Mouse (Mus musculus): ENCODE data around the gene Gm3149. TPM values are rescaled to one million over a fixed set of nuclear protein-coding genes. Genes with fewer than 3 reads are reported as not detected.

Gene Gm3149
- 0.37 TPM for polyA plus RNA-seq (2014; fragmentation: Illumina TruSeq; extraction: RNeasy Lipid Tissue Mini Kit (QIAGEN cat#74804); ENCODE audit: low read depth, low replicate concordance)

GRCm38 (mm10) chr14:4316983-4317382 lies at the start of gene Gm3149:
Gene Gm3149, plus strand, starts transcription at chr14:4317283.

GRCm38 (mm10) chr14:4334476-4335080 lies 17.5 kb downstream of the Gm3149 start, which contains the start of gene 2610042L04Rik:
Gene 2610042L04Rik, plus strand, starts transcription at chr14:4334763.

Other genes starting within 250 kb of the Gm3149 start
- gene Gm3115, start 233.2 kb upstream of the Gm3149 start, polyA plus RNA-seq (2014; fragmentation: Illumina TruSeq; extraction: RNeasy Lipid Tissue Mini Kit (QIAGEN cat#74804); ENCODE audit: low read depth, low replicate concordance): not detected
- gene Gm8108, start 206.8 kb upstream of the Gm3149 start, polyA plus RNA-seq (2014; fragmentation: Illumina TruSeq; extraction: RNeasy Lipid Tissue Mini Kit (QIAGEN cat#74804); ENCODE audit: low read depth, low replicate concordance): 1.2 TPM
- gene Gm3127, start 152.3 kb upstream of the Gm3149 start, polyA plus RNA-seq (2014; fragmentation: Illumina TruSeq; extraction: RNeasy Lipid Tissue Mini Kit (QIAGEN cat#74804); ENCODE audit: low read depth, low replicate concordance): not detected
- not detected for gene Gm2974, start 134.7 kb upstream of the Gm3149 start, polyA plus RNA-seq (2014; fragmentation: Illumina TruSeq; extraction: RNeasy Lipid Tissue Mini Kit (QIAGEN cat#74804); ENCODE audit: low read depth, low replicate concordance)
- gene Gm3138, start 67.7 kb upstream of the Gm3149 start, polyA plus RNA-seq (2014; fragmentation: Illumina TruSeq; extraction: RNeasy Lipid Tissue Mini Kit (QIAGEN cat#74804); ENCODE audit: low read depth, low replicate concordance): not detected
- not detected for gene 2610042L04Rik, start 17.5 kb downstream of the Gm3149 start, polyA plus RNA-seq (2014; fragmentation: Illumina TruSeq; extraction: RNeasy Lipid Tissue Mini Kit (QIAGEN cat#74804); ENCODE audit: low read depth, low replicate concordance)
- gene Gm3159, start 80.2 kb downstream of the Gm3149 start, polyA plus RNA-seq (2014; fragmentation: Illumina TruSeq; extraction: RNeasy Lipid Tissue Mini Kit (QIAGEN cat#74804); ENCODE audit: low read depth, low replicate concordance): not detected
- gene Gm3164, start 98.2 kb downstream of the Gm3149 start, polyA plus RNA-seq (2014; fragmentation: Illumina TruSeq; extraction: RNeasy Lipid Tissue Mini Kit (QIAGEN cat#74804); ENCODE audit: low read depth, low replicate concordance): 0.20 TPM
- not detected for gene Gm3173, start 113.7 kb downstream of the Gm3149 start, polyA plus RNA-seq (2014; fragmentation: Illumina TruSeq; extraction: RNeasy Lipid Tissue Mini Kit (QIAGEN cat#74804); ENCODE audit: low read depth, low replicate concordance)
- gene Gm3182, start 164.5 kb downstream of the Gm3149 start, polyA plus RNA-seq (2014; fragmentation: Illumina TruSeq; extraction: RNeasy Lipid Tissue Mini Kit (QIAGEN cat#74804); ENCODE audit: low read depth, low replicate concordance): not detected
- gene Gm3047, start 238.1 kb downstream of the Gm3149 start, polyA plus RNA-seq (2014; fragmentation: Illumina TruSeq; extraction: RNeasy Lipid Tissue Mini Kit (QIAGEN cat#74804); ENCODE audit: low read depth, low replicate concordance): not detected